Mouse (Mus musculus) mature B cell (primary cell): ENCODE data around the gene Tpm3.
"Not testable (repeated sequence)": the region's sequence is repeated elsewhere in the genome, so short reads cannot be mapped to it uniquely, and the experiment has no call there.

Source experiments
- in situ Hi-C: fragments of 300-500 bp; cut with MboI; formaldehyde crosslinking; loops from 2 replicates; pipeline ENCODE4 v1.14.3; 2019

Gene Tpm3

GRCm38 (mm10) chr3:90083698-90084324 lies 11.4 kb downstream of the Tpm3 start:
- in situ Hi-C loops = no loop called here

- in situ Hi-C loops = no loop called here
Measured at GRCm38 (mm10) chr3:90084790-90085189, 12.3 kb downstream of the Tpm3 start.

- in situ Hi-C loops = no loop called here
Measured at GRCm38 (mm10) chr3:90085281-90085680, 12.8 kb downstream of the Tpm3 start.

- in situ Hi-C loops = no loop called here
Measured at GRCm38 (mm10) chr3:90086068-90086467, 13.6 kb downstream of the Tpm3 start.

GRCm38 (mm10) chr3:90088617-90089016 lies 16.2 kb downstream of the Tpm3 start:
- in situ Hi-C loops = no loop called here

- in situ Hi-C loops = no loop called here
Measured at GRCm38 (mm10) chr3:90090892-90091291, 18.4 kb downstream of the Tpm3 start.

GRCm38 (mm10) chr3:90094453-90094852 lies 22.0 kb downstream of the Tpm3 start:
- in situ Hi-C loops = no loop called here

GRCm38 (mm10) chr3:90097928-90098327 lies 25.5 kb downstream of the Tpm3 start:
- in situ Hi-C loops = no loop called here

GRCm38 (mm10) chr3:90101010-90101409 lies 28.6 kb downstream of the Tpm3 start:
- in situ Hi-C loops = no loop called here

- in situ Hi-C loops = no loop called here
Measured at GRCm38 (mm10) chr3:90101673-90102072, 29.2 kb downstream of the Tpm3 start.

- in situ Hi-C loops = no loop called here
Measured at GRCm38 (mm10) chr3:90102239-90102638, 29.8 kb downstream of the Tpm3 start.

- in situ Hi-C loops = no loop called here
Measured at GRCm38 (mm10) chr3:90103176-90103575, 30.7 kb downstream of the Tpm3 start.

GRCm38 (mm10) chr3:90103938-90104337 lies 31.5 kb downstream of the Tpm3 start, which contains the start of gene Nup210l:
Gene Nup210l, plus strand, starts transcription at chr3:90104132.
- in situ Hi-C loops = no loop called here

- in situ Hi-C loops = no loop called here
Measured at GRCm38 (mm10) chr3:90111706-90112105, 39.3 kb downstream of the Tpm3 start.

GRCm38 (mm10) chr3:90114342-90114741 lies 41.9 kb downstream of the Tpm3 start:
- in situ Hi-C loops = no loop called here

GRCm38 (mm10) chr3:90115526-90115925 lies 43.1 kb downstream of the Tpm3 start:
- in situ Hi-C loops = no loop called here

GRCm38 (mm10) chr3:90118132-90118790 lies 45.8 kb downstream of the Tpm3 start:
- in situ Hi-C loops = no loop called here

- in situ Hi-C loops = not testable (repeated sequence)
Measured at GRCm38 (mm10) chr3:90122036-90122435, 49.6 kb downstream of the Tpm3 start.

- in situ Hi-C loops = no loop called here
Measured at GRCm38 (mm10) chr3:90125710-90126109, 53.3 kb downstream of the Tpm3 start.

- in situ Hi-C loops = no loop called here
Measured at GRCm38 (mm10) chr3:90127881-90128280, 55.4 kb downstream of the Tpm3 start.

- in situ Hi-C loops = no loop called here
Measured at GRCm38 (mm10) chr3:90132745-90133144, 60.3 kb downstream of the Tpm3 start.

- in situ Hi-C loops = no loop called here
Measured at GRCm38 (mm10) chr3:90133331-90133730, 60.9 kb downstream of the Tpm3 start.

- in situ Hi-C loops = no loop called here
Measured at GRCm38 (mm10) chr3:90134483-90134882, 62.0 kb downstream of the Tpm3 start.

GRCm38 (mm10) chr3:90134993-90135392 lies 62.5 kb downstream of the Tpm3 start:
- in situ Hi-C loops = no loop called here
